Mouse (Mus musculus) forebrain, embryonic 10.5 days (tissue): ENCODE measurements at regions not wholly inside any gene's neighbourhood (a gene's known extent, or its start where the extent isn't known, plus 50 kb on each side); places are given as distances from the start of the nearest gene placed in this dataset.

Experiments
- DNase-seq: peaks from one replicate; pipeline ENCODE4 v3.0.0-alpha.2; 2017; ENCODE audit warnings: low spot score; ENCODE audit errors: extremely low spot score
- H3K27ac ChIP-seq: fragments of 300-500 bp; sonication (generic); 2 replicates; pipeline ENCODE4 v1.5.1; 2016; ENCODE audit warnings: mild to moderate bottlenecking
- H3K27me3 ChIP-seq: fragments of 300-500 bp; sonication (generic); 2 replicates; pipeline ENCODE4 v1.6.1; 2016; ENCODE audit warnings: mild to moderate bottlenecking; ENCODE audit not compliant: poor library complexity, severe bottlenecking
- H3K36me3 ChIP-seq: fragments of 300-500 bp; sonication (generic); replicated peaks from 2 replicates; pipeline ENCODE4 v1.6.1; 2016; ENCODE audit warnings: mild to moderate bottlenecking, moderate library complexity
- H3K4me1 ChIP-seq: fragments of 300-500 bp; sonication (generic); 2 replicates; pipeline ENCODE4 v1.6.1; 2016
- H3K4me3 ChIP-seq: fragments of 300-500 bp; sonication (generic); 2 replicates; pipeline ENCODE4 v1.5.1; 2016; ENCODE audit warnings: mild to moderate bottlenecking, moderate library complexity
- H3K9me3 ChIP-seq: fragments of 300-500 bp; sonication (generic); 2 replicates; pipeline ENCODE4 v1.6.1; 2016; ENCODE audit warnings: mild to moderate bottlenecking, moderate library complexity
- WGBS: fragments of 180-500 bp; shearing (Covaris S2); methylation state at CpG from one replicate; pipeline ENCODE4 v1.1.7; 2016; 5-methylcytosine and 5-hydroxymethylcytosine counted together

DNA sequence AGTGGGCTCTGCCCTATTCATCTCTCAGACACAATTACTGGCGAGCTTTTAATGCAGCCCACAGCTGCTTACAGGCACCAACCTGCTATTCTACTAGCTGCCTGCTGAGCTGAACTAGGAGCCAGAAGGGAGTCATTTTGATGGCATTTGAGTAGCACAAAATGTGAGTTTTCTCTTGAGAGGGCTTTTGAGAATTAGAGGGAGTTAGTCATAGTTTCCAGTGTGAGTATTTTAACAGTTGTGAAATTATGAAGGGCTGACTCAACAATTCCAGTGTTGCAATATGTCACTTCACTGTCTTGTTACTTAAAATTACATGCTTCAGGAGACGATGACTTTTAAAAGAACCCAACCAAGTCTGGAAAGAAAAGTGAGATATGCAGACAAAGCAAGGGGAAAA lies 54.4 kb upstream of the Ly86 start:
- Histone ChIP-seq H3K27me3 (no peaks in the 10 kb centered on the region), H3K4me3 (no peak overlapping the region), H3K4me1 (peaks cover 17% of the 10 kb centered on the region), H3K36me3 (no peaks in the 10 kb centered on the region), H3K9me3 (peaks cover 5% of the 10 kb centered on the region; the same call in 1 of the 2 replicates), H3K27ac (no peak overlapping the region)
- no peak for DNase-seq
- 49% methylated on average over 2 of the region's 2 CpGs for WGBS

DNA sequence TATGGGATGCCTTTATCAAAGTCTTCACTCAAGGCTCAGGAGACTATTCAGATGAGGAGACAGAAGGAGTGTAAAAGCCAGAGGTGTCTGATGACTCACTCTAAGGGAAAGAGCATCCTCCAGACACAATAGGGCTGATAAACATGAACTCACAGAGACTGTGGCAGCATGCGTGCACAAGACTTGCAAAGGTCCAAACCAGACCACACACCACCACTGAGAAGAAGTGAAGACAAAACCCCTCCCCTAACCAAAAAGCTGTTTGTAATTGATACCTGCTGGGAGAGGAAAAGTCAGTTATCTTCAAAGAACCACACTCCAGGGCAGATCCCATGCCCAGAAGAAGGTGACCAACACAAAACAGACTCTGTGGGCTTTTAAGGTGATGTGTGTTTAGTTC lies 56.0 kb upstream of the Ly86 start:
- H3K27me3 ChIP-seq: no peaks in the 10 kb centered on the region
- no peak for DNase-seq

DNA sequence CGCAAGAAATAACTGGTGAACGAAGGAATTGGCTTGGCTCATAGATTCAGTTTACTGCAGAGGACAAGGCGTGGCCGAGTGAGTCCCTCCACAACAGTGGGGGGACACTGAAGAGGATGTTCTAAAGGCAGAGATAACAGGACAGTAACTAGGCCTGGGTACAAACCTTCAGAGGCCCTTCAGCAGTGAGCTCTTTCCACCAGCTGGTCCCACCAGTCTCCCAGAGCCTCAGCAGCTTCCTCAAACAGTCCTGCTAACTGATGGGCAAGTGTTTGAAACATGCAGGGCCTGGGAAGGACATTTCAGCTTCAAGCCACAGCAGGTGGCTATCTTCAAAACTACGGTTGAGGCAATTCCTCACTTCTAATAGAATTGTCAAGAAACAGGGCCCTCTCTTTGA lies 62.5 kb upstream of the Ly86 start:
- no peak overlapping the region for H3K27ac ChIP-seq
- H3K4me1 ChIP-seq: no peaks in the 10 kb centered on the region
- no peaks in the 10 kb centered on the region for H3K36me3 ChIP-seq
- no peaks in the 10 kb centered on the region for H3K27me3 ChIP-seq
- no peak overlapping the region for H3K4me3 ChIP-seq
- 95% methylated on average over 5 of the region's 5 CpGs for whole genome bisulfite sequencing
- DNase-seq: no peak
- H3K9me3 ChIP-seq: no peaks in the 10 kb centered on the region

More for the DNA sequence above, 56.0 kb upstream of the Ly86 start:
- Histone ChIP-seq H3K9me3 (peaks cover 5% of the 10 kb centered on the region; the same call in 1 of the 2 replicates), H3K4me1 (peaks cover 17% of the 10 kb centered on the region), H3K36me3 (no peaks in the 10 kb centered on the region), H3K27ac (no peak overlapping the region), H3K4me3 (no peak overlapping the region)
- 81% methylated on average over 1 of the region's 1 CpGs for WGBS

DNA sequence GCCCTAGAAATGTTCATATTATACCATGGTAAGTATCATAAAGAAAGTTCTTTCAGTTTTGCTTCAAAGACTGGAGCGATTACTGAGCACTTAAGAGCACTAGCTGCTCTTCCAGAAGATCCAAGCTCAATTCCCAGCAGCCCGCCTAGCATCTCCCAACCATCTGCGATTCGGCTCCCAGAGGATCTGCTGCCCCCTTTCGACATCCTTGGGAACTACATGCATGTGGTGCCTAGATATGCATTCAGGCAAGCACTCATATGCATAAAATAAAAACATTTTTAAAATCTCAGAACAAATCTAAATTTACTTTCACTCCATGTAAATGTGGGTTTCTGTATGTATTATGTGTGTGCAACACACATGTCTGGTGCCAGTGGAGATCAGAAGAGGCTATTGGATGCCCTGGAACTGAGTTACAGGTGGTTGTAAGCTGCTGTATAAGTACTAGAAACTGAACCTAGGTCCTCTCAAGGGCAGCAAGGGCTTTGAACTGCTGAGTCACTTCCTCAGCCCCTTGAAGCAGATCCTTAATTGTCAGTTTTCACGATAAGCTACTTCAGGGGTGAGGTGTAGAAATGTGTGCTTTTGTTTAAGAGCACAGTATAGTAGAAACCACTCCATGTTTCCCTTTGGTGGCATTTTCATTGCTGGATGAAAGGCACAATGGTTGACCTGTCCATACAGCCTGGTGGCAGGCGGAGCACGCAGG lies 65.8 kb upstream of the Ly86 start:
- WGBS: 92% methylated on average over 8 of the region's 8 CpGs
- no peaks in the 10 kb centered on the region for H3K9me3 ChIP-seq
- no peak overlapping the region for H3K4me3 ChIP-seq
- no peaks in the 10 kb centered on the region for H3K4me1 ChIP-seq
- H3K27me3 ChIP-seq: no peaks in the 10 kb centered on the region
- no peak for DNase-seq
- H3K36me3 ChIP-seq: no peaks in the 10 kb centered on the region
- no peak overlapping the region for H3K27ac ChIP-seq

DNA sequence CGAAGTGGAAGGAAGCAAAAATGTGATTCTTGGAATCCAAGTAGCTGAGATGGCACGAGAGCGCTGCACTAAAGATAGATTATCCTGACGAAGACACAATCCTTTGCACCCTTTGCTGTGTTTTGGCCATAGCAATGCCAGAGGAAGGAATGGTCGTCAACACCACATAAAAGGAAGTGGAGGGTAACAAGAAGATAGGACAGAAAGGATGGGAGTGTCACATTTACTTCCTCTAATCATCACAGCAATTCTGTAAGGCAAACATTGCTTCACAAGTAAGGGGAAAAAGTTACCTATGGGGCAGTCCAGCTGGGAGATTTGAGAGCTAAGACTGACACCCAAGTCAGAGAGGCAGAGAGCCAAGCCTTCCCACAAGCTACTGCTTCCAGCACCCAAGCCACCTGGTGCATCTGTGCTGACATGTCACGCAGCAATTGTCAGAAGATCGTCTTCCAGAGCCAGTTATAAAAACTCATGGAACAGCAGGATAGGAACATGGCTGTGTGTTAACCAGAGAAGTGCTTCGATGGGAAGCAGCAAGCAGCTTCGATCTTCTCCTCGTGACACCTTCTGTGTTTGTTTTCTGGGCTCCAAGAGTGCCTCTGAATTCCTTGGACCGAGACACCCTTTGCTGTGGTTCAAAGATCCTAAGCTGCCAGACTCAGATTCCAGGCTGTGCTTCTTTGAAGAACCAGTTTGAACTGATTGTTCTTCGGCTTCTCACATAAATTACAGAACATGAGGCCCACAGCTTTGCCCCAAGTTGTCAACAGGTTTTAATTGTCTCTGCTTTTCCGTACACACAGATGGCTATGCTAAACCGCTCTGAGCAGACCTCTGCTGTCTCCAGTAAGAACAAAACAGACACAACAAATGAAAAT lies 95.2 kb upstream of the Ly86 start:
- no peak for DNase-seq
- Histone ChIP-seq H3K9me3 (no peaks in the 10 kb centered on the region), H3K4me3 (no peak overlapping the region), H3K36me3 (no peaks in the 10 kb centered on the region), H3K27ac (no peak overlapping the region), H3K4me1 (no peaks in the 10 kb centered on the region), H3K27me3 (no peaks in the 10 kb centered on the region)
- WGBS: 84% methylated on average over 14 of the region's 14 CpGs

DNA sequence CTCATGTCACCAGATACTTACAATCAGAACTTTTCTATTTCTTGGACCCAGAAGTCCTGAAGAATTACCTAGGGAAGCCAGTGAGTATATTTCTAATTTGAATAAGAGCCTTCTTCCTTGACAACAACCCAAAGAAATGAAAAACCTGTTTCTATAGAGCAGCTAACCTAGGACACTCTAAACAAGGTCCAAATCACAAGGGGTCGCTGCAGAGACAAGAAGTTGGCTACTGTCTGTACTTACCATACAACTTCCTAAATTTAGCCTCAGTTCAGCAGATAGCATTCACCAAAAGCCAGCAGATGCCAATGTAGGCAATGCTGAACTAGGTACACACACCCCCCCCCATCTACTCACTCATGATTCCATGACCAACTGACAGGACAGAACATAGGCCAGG lies 96.3 kb upstream of the Ly86 start:
- no peaks in the 10 kb centered on the region for H3K27me3 ChIP-seq
- H3K36me3 ChIP-seq: no peaks in the 10 kb centered on the region
- WGBS: 80% methylated on average over 1 of the region's 1 CpGs
- no peaks in the 10 kb centered on the region for H3K4me1 ChIP-seq
- no peak overlapping the region for H3K4me3 ChIP-seq
- no peaks in the 10 kb centered on the region for H3K9me3 ChIP-seq
- DNase-seq: no peak
- no peak overlapping the region for H3K27ac ChIP-seq

DNA sequence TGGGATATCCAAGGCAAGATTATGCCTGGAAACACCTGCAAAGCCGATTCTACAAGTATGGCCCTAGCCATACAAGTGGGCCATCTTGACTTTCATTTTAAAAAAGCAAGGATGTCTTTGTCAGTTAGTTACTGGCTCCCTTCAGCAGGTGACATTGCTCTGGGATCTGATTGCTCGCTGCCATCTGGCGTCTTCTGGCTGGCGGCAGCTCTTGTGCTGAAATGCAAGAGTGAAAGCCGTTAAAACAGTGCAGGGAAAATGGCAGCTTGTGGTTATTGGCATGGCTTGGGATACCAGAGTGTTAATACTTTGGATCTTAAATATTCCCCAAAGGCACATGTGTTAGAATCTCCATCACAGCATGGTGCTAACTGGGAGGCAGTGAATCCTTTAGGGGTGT lies 105.0 kb upstream of the Ly86 start:
- no peaks in the 10 kb centered on the region for H3K36me3 ChIP-seq
- H3K4me3 ChIP-seq: no peak overlapping the region
- no peaks in the 10 kb centered on the region for H3K27me3 ChIP-seq
- DNase-seq: no peak
- H3K27ac ChIP-seq: no peak overlapping the region
- H3K9me3 ChIP-seq: no peaks in the 10 kb centered on the region
- no peaks in the 10 kb centered on the region for H3K4me1 ChIP-seq
- WGBS: 87% methylated on average over 5 of the region's 5 CpGs

DNA sequence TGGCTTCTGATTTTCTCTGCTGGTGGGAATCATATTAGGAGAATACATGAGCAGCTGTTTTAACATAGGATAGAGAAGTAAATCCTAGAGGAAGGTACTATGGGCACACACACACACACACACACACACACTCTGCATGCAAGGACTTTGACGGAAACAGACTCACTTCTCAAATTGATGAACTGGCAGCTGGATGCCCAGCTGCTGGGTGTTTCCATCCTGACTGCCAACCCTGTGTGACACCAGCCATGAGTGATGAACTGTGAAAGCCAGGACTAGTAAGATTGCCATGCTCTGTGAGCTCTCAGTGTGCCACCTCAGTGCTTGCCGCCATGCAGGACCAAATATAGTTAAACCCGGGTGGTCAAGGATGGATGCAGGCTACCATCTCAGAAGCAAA lies 107.7 kb upstream of the Ly86 start:
- H3K36me3 ChIP-seq: no peaks in the 10 kb centered on the region
- no peak overlapping the region for H3K27ac ChIP-seq
- H3K4me3 ChIP-seq: no peak overlapping the region
- no peaks in the 10 kb centered on the region for H3K4me1 ChIP-seq
- no peaks in the 10 kb centered on the region for H3K27me3 ChIP-seq
- 98% methylated on average over 3 of the region's 3 CpGs for WGBS
- no peaks in the 10 kb centered on the region for H3K9me3 ChIP-seq
- no peak for DNase-seq

DNA sequence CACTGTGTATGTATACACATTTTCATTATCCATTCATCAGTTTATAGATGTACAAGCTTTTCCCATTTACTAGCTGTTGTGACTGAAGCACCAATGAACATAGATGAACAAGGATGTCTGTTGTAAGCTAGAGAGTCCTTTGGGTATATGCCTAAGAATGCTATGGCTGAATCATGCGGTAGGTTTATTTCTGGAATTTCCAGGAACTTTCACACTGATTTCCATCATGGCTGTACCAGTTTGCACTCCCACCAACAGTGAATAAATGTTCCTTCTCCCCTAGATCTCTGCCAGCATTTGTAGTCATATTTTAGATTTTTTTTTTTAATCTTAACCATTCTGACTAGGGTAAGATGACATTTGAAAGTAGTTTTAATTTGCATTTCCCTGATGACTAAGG lies 119.2 kb upstream of the Ly86 start:
- H3K4me3 ChIP-seq: no peak overlapping the region
- WGBS: 95% methylated on average over 1 of the region's 1 CpGs
- H3K36me3 ChIP-seq: no peaks in the 10 kb centered on the region
- no peaks in the 10 kb centered on the region for H3K27me3 ChIP-seq
- DNase-seq: no peak
- no peak overlapping the region for H3K27ac ChIP-seq
- H3K4me1 ChIP-seq: no peaks in the 10 kb centered on the region
- H3K9me3 ChIP-seq: no peaks in the 10 kb centered on the region

DNA sequence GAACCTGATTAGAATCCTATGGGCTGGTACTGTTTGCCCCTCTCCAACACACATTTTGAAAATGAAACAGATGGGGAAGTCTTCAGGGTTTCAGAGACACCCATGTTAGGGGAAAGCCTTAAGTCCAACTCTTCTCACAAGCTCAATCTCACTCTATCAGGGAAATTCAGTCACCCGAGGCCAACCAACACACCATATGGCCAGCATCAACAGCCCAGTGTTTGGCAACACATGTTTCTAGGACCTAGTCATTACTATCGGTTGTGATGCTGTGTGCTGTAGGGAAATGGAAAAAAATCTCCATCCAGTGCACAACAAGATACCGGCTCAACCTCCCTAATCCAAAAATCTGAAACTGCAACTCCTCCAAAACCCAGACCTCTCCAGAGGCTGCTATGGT lies 124.6 kb upstream of the Ly86 start:
- no peaks in the 10 kb centered on the region for H3K9me3 ChIP-seq
- no peaks in the 10 kb centered on the region for H3K27me3 ChIP-seq
- H3K4me3 ChIP-seq: no peak overlapping the region
- no peaks in the 10 kb centered on the region for H3K4me1 ChIP-seq
- WGBS: 84% methylated on average over 3 of the region's 3 CpGs
- no peaks in the 10 kb centered on the region for H3K36me3 ChIP-seq
- no peak for DNase-seq
- no peak overlapping the region for H3K27ac ChIP-seq

DNA sequence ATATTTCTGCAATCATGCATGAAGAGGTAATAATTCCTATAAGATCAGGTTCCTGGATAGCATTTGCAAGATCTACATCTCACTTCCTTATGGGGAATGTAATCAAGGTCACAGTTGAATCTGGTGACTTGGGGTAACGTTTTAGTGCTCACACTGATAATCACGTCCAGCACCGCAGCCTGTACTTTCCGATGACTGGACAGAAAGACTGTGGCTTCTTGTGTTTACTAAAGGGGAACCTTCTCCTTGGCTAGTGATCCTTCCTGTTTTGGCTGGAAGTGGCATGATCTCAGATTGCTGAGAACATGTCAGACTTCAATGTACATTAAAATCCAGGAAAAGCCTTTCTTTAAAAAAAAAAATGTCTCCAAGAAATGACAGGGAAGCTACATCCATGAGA lies 126.4 kb upstream of the Ly86 start:
- H3K4me1 ChIP-seq: no peaks in the 10 kb centered on the region
- H3K27ac ChIP-seq: no peak overlapping the region
- no peaks in the 10 kb centered on the region for H3K9me3 ChIP-seq
- 92% methylated on average over 4 of the region's 4 CpGs for WGBS
- H3K36me3 ChIP-seq: no peaks in the 10 kb centered on the region
- no peak for DNase-seq
- H3K4me3 ChIP-seq: no peak overlapping the region
- no peaks in the 10 kb centered on the region for H3K27me3 ChIP-seq

DNA sequence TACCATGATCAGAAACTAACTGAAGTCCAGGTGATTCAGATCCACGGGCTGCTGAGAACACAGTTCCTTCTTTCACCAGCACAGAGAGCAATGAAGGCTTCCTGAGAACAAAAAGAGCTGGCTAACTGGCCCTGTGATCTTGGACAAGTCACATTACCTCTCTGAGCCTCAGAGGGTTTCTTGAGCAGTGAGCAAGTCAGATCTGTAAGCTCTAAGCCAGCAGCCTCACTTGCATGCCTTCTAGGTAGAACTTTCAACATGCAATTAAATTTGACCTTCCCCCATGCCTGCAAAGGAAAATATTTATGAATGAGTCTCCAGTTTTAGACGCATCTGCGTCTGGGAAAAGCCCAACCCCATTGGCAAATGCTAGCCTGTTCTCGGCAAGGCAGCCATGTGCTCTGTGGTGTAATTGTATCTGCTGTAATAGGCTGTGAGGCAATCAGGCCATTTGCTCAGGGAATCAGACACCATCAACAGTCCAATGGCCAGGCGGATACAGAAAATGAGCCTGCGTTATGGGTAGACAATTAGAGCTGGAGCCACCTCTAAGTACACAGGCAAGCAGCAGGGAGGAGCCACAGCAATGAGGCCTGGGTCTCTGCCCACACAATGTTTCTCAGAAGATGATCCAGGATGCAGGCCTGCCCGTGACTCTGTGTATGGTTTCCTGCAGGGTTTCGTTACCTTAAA lies 130.3 kb upstream of the Ly86 start:
- Histone ChIP-seq H3K4me1 (no peaks in the 10 kb centered on the region), H3K36me3 (no peaks in the 10 kb centered on the region), H3K4me3 (no peak overlapping the region), H3K27me3 (no peaks in the 10 kb centered on the region), H3K27ac (no peak overlapping the region), H3K9me3 (no peaks in the 10 kb centered on the region; the same call in 1 of the 2 replicates)
- DNase-seq: no peak
- 80% methylated on average over 8 of the region's 8 CpGs for WGBS

DNA sequence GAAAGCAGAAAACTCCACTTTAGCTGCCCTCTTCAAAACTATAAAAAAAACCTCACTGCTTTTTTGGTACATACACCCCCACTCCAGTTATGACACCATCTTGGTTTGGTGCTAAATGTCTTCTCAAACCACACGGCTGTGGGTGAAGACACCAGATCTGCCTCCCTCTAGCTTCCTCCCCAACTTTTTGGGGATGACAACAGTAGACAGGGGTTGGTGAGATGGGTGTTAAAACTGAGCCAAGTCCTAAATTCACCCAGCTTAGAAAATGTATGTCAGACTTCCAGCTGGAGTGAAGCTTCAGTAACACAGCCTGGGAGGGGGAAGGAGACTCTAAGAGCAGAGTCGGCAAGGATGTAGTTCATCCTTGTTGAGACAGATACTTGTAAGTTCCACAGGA lies 147.1 kb upstream of the F13a1 start:
- DNase-seq: no peak
- no peak overlapping the region for H3K4me3 ChIP-seq
- no peaks in the 10 kb centered on the region for H3K4me1 ChIP-seq
- no peaks in the 10 kb centered on the region for H3K36me3 ChIP-seq
- H3K27me3 ChIP-seq: no peaks in the 10 kb centered on the region
- 91% methylated on average over 2 of the region's 2 CpGs for WGBS
- no peak overlapping the region for H3K27ac ChIP-seq
- H3K9me3 ChIP-seq: no peaks in the 10 kb centered on the region
